Mouse (Mus musculus): ENCODE data around the gene 1700016D06Rik. TPM values are rescaled to one million over a fixed set of nuclear protein-coding genes. Genes with fewer than 3 reads are reported as not detected.
A peak's percentile ranks its signal among the peaks of the same experiment; 100 is the strongest.
"Not testable (repeated sequence)": the region's sequence is repeated elsewhere in the genome, so short reads cannot be mapped to it uniquely, and the experiment has no call there.

The 1700016D06Rik gene
- polyA plus RNA-seq, 1 experiment from 2014 or later: not detected

DNA sequence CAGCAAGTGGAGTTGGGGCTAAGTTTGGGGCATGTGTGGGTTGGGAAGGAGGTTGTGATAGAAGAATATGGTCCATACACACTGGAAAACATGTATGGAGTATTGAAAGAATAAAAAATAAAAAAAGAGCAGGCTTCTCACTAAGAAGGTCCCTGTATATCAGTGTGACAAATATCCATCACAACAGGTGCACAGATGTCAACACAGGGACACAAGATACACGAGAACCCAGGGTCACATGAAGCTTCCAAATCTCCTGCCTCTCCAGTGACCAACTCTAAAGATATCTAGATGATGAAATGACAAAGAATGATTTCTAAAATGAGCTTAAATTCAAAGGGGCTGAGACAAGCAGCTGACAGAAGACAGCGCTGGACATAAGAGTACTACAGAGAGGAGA is 32.6 kb downstream of the 1700016D06Rik start:
- no peaks in the 10 kb centered on the region for H3K9me3 ChIP-seq (ENCODE audit: control insufficient read depth, low read depth, low read length)
- no peak overlapping the region for H3K27ac ChIP-seq (ENCODE audit: low read length)
- H3K27me3 ChIP-seq (ENCODE audit: control insufficient read depth, insufficient read depth, low read length): no peaks in the 10 kb centered on the region
- no peak for ATAC-seq (ENCODE audit: insufficient number of reproducible peaks, insufficient read depth, low FRiP score, low read depth)
- no peak overlapping the region for H3K4me2 ChIP-seq (replicated peaks; ENCODE audit: low read depth, low read length)
- no peak overlapping the region for H3K9ac ChIP-seq (replicated peaks; ENCODE audit: low read depth, low read length)
- H3K4me1 ChIP-seq (ENCODE audit: control insufficient read depth, insufficient read depth, low read length): no peaks in the 10 kb centered on the region
- 78% methylated on average over 2 of the region's 2 CpGs for WGBS
- no peak overlapping the region for H3K4me3 ChIP-seq (ENCODE audit: low read depth, low read length)
- no peaks in the 10 kb centered on the region for H3K36me3 ChIP-seq (ENCODE audit: control insufficient read depth, insufficient read depth, low read length)

- 80% methylated on average over 20 of the region's 20 CpGs for WGBS
- H3K27ac ChIP-seq (ENCODE audit: low read length); H3K9ac ChIP-seq (replicated peaks; ENCODE audit: low read depth, low read length); H3K36me3 ChIP-seq (ENCODE audit: control insufficient read depth, insufficient read depth, low read length); ATAC-seq (ENCODE audit: insufficient number of reproducible peaks, insufficient read depth, low FRiP score, low read depth); H3K4me2 ChIP-seq (replicated peaks; ENCODE audit: low read depth, low read length); H3K4me1 ChIP-seq (ENCODE audit: control insufficient read depth, insufficient read depth, low read length); H3K27me3 ChIP-seq (ENCODE audit: control insufficient read depth, insufficient read depth, low read length); H3K9me3 ChIP-seq (ENCODE audit: control insufficient read depth, low read depth, low read length); H3K4me3 ChIP-seq (ENCODE audit: low read depth, low read length): not testable (repeated sequence)
Measured at GRCm38 (mm10) chr8:11666023-11666716, 34.7 kb downstream of the 1700016D06Rik start.

GRCm38 (mm10) chr8:11661969-11662368 is 38.9 kb downstream of the 1700016D06Rik start:
- Histone ChIP-seq H3K27me3 (ENCODE audit: control insufficient read depth, insufficient read depth, low read length) (no peaks in the 10 kb centered on the region), H3K4me3 (ENCODE audit: low read depth, low read length) (no peak overlapping the region), H3K4me1 (ENCODE audit: control insufficient read depth, insufficient read depth, low read length) (no peaks in the 10 kb centered on the region), H3K9ac (replicated peaks; ENCODE audit: low read depth, low read length) (no peak overlapping the region), H3K9me3 (ENCODE audit: control insufficient read depth, low read depth, low read length) (no peaks in the 10 kb centered on the region), H3K36me3 (ENCODE audit: control insufficient read depth, insufficient read depth, low read length) (no peaks in the 10 kb centered on the region), H3K4me2 (replicated peaks; ENCODE audit: low read depth, low read length) (no peak overlapping the region), H3K27ac (ENCODE audit: low read length) (no peak overlapping the region)
- WGBS: 83% methylated on average over 3 of the region's 3 CpGs
- no peak for ATAC-seq (ENCODE audit: insufficient number of reproducible peaks, insufficient read depth, low FRiP score, low read depth)

DNA sequence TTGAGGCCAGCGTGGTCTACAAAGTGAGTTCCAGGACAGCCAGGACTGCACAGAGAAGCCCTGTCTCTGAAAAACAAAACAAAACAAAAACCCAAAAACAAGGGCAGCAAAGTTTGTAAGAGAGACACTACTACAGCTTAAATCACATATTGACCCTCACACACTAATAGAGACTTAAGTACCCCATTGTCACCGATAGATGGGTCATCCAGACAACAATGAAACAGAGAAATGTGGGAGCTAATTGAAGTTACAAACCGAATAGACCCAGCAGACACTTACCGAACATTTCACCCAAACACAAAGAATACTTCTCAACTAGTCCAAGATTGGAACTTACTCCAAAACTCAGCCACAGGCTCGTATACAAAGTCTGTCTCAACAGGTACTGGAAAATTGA is 50.8 kb downstream of the 1700016D06Rik start:
- no peak overlapping the region for H3K4me3 ChIP-seq (ENCODE audit: low read depth, low read length)
- H3K9me3 ChIP-seq (ENCODE audit: control insufficient read depth, low read depth, low read length): no peaks in the 10 kb centered on the region
- WGBS: 88% methylated on average over 5 of the region's 5 CpGs
- H3K4me1 ChIP-seq (ENCODE audit: control insufficient read depth, insufficient read depth, low read length): no peaks in the 10 kb centered on the region
- no peak overlapping the region for H3K9ac ChIP-seq (replicated peaks; ENCODE audit: low read depth, low read length)
- H3K36me3 ChIP-seq (ENCODE audit: control insufficient read depth, insufficient read depth, low read length): no peaks in the 10 kb centered on the region
- no peak overlapping the region for H3K27ac ChIP-seq (ENCODE audit: low read length)
- H3K4me2 ChIP-seq (replicated peaks; ENCODE audit: low read depth, low read length): no peak overlapping the region
- no peaks in the 10 kb centered on the region for H3K27me3 ChIP-seq (ENCODE audit: control insufficient read depth, insufficient read depth, low read length)
- no peak for ATAC-seq (ENCODE audit: insufficient number of reproducible peaks, insufficient read depth, low FRiP score, low read depth)

DNA sequence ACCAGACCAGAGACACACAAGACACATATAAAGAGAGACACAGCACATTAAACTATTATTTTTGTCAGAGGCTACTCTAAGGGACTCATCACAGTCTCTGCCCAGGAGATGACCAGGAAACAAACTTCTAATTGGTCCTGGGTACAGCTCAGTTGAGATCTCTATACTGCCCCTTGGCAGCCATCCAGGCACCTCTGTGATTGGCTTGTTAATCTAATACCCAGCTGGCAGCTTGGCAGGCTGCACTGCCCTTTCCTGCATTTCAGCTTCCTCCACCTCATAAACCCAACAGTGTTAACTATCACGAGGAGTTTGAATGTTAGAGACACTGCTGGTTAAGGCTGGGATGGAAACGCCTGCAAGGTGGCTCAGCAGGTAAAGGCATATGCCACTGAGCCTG is 57.7 kb downstream of the 1700016D06Rik start:
- H3K4me1 ChIP-seq (ENCODE audit: control insufficient read depth, insufficient read depth, low read length): no peaks in the 10 kb centered on the region
- H3K9me3 ChIP-seq (ENCODE audit: control insufficient read depth, low read depth, low read length): no peaks in the 10 kb centered on the region
- H3K9ac ChIP-seq (replicated peaks; ENCODE audit: low read depth, low read length): no peak overlapping the region
- no peak overlapping the region for H3K4me2 ChIP-seq (replicated peaks; ENCODE audit: low read depth, low read length)
- no peaks in the 10 kb centered on the region for H3K27me3 ChIP-seq (ENCODE audit: control insufficient read depth, insufficient read depth, low read length)
- ATAC-seq (ENCODE audit: insufficient number of reproducible peaks, insufficient read depth, low FRiP score, low read depth): no peak
- H3K4me3 ChIP-seq (ENCODE audit: low read depth, low read length): no peak overlapping the region
- no peak overlapping the region for H3K27ac ChIP-seq (ENCODE audit: low read length)
- H3K36me3 ChIP-seq (ENCODE audit: control insufficient read depth, insufficient read depth, low read length): no peaks in the 10 kb centered on the region
- 81% methylated on average over 2 of the region's 2 CpGs for WGBS

DNA sequence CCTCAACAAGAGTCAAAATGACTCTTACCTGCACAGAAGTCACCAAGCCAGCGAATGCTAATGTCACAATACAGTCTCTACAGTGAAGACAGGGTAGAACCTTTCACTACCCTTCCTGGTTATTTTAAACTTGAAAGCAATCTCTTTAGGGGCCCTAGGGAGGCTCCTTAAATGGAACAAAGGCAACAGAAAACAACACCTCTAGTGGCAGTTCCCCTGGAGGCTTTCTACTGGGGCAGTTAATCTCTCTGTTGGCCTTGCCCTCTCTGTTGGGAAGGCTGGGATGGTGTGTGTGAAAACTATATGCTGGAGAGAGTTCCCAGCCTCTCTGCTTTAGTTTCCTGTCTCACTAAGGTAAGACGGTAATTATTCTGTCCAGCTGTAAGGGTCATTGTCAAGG is 60.3 kb downstream of the 1700016D06Rik start:
- Histone ChIP-seq H3K9me3 (ENCODE audit: control insufficient read depth, low read depth, low read length) (no peaks in the 10 kb centered on the region), H3K4me1 (ENCODE audit: control insufficient read depth, insufficient read depth, low read length) (peaks cover 5% of the 10 kb centered on the region; the same call in 1 of the 2 replicates), H3K27me3 (ENCODE audit: control insufficient read depth, insufficient read depth, low read length) (no peaks in the 10 kb centered on the region), H3K4me3 (ENCODE audit: low read depth, low read length) (no peak overlapping the region), H3K9ac (replicated peaks; ENCODE audit: low read depth, low read length) (no peak overlapping the region), H3K36me3 (ENCODE audit: control insufficient read depth, insufficient read depth, low read length) (no peaks in the 10 kb centered on the region), H3K27ac (ENCODE audit: low read length) (no peak overlapping the region), H3K4me2 (replicated peaks; ENCODE audit: low read depth, low read length) (no peak overlapping the region)
- 52% methylated on average over 2 of the region's 2 CpGs for WGBS
- ATAC-seq (ENCODE audit: insufficient number of reproducible peaks, insufficient read depth, low FRiP score, low read depth): no peak

DNA sequence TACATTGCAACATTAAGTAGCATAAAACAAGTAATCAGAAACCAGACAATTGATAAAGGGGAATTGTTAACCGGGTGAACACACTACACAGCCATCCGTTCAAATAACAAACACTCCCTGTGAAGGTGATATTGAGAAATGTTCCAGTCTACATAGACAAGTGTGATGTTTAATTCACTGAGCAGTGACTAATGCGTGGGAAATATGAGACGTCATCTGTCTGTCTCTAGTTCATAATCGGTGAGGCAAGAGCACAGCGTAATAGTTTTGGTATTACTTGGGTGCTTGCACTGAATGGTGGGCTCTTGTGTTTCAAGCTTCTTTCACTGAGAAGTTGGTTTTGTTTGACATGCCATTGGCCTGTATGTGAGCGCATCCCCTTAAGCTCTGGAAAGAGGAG is 63.3 kb downstream of the 1700016D06Rik start:
- H3K9me3 ChIP-seq (ENCODE audit: control insufficient read depth, low read depth, low read length): no peaks in the 10 kb centered on the region
- H3K36me3 ChIP-seq (ENCODE audit: control insufficient read depth, insufficient read depth, low read length): no peaks in the 10 kb centered on the region
- H3K4me2 ChIP-seq (replicated peaks; ENCODE audit: low read depth, low read length): no peak overlapping the region
- H3K27me3 ChIP-seq (ENCODE audit: control insufficient read depth, insufficient read depth, low read length): no peaks in the 10 kb centered on the region
- no peak overlapping the region for H3K27ac ChIP-seq (ENCODE audit: low read length)
- ATAC-seq (ENCODE audit: insufficient number of reproducible peaks, insufficient read depth, low FRiP score, low read depth): no peak
- no peak overlapping the region for H3K9ac ChIP-seq (replicated peaks; ENCODE audit: low read depth, low read length)
- peaks cover 19% of the 10 kb centered on the region for H3K4me1 ChIP-seq (ENCODE audit: control insufficient read depth, insufficient read depth, low read length)
- H3K4me3 ChIP-seq (ENCODE audit: low read depth, low read length): no peak overlapping the region
- WGBS: 94% methylated on average over 7 of the region's 7 CpGs

GRCm38 (mm10) chr8:11636324-11637057 is 64.4 kb downstream of the 1700016D06Rik start:
- Histone ChIP-seq H3K27me3 (ENCODE audit: control insufficient read depth, insufficient read depth, low read length) (no peaks in the 10 kb centered on the region), H3K9me3 (ENCODE audit: control insufficient read depth, low read depth, low read length) (no peaks in the 10 kb centered on the region), H3K4me1 (ENCODE audit: control insufficient read depth, insufficient read depth, low read length) (peaks cover 22% of the 10 kb centered on the region), H3K4me2 (replicated peaks; ENCODE audit: low read depth, low read length) (peak overlapping the region; percentile 47), H3K4me3 (ENCODE audit: low read depth, low read length) (peak overlapping the region; percentile 95), H3K36me3 (ENCODE audit: control insufficient read depth, insufficient read depth, low read length) (peaks cover 4% of the 10 kb centered on the region), H3K27ac (ENCODE audit: low read length) (peak overlapping the region; percentile 99; the same call in 1 of the 2 replicates), H3K9ac (replicated peaks; ENCODE audit: low read depth, low read length) (no peak overlapping the region; the same call in 1 of the 2 replicates)
- peak; percentile 67 for ATAC-seq (ENCODE audit: insufficient number of reproducible peaks, insufficient read depth, low FRiP score, low read depth)
- WGBS: 6% methylated on average over 30 of the region's 30 CpGs
